Mouse (Mus musculus) gastrocnemius, adult 2 months (tissue): ENCODE measurements at regions not wholly inside any gene's neighbourhood (a gene's known extent, or its start where the extent isn't known, plus 50 kb on each side); places are given as distances from the start of the nearest gene placed in this dataset.
A peak's percentile ranks its signal among the peaks of the same experiment; 100 is the strongest.

Source experiments
- DNase-seq: peaks from one replicate; pipeline ENCODE4 v3.0.0; 2022
- H3K27ac ChIP-seq: fragments of 200-600 bp; 2 replicates; pipeline ENCODE4 v1.8.1; 2022; ENCODE audit warnings: mild to moderate bottlenecking
- H3K4me3 ChIP-seq: fragments of 200-600 bp; 2 replicates; pipeline ENCODE4 v1.8.1; 2022; ENCODE audit warnings: mild to moderate bottlenecking, moderate library complexity
- CTCF ChIP-seq: fragments of 200-600 bp; IDR thresholded peaks from 2 replicates; pipeline ENCODE4 v1.8.1; 2022; ENCODE audit warnings: antibody characterized with exemption, mild to moderate bottlenecking, moderate library complexity
- intact Hi-C: fragments of 180-260 bp; cut with DNase I; formaldehyde crosslinking; loops from one replicate; pipeline ENCODE4 v1.15.1; 2025

GRCm38 (mm10) chr14:101067082-101067481 lies 133.0 kb downstream of the Prr30 start:
- no peak overlapping the region for H3K27ac ChIP-seq
- no peak for TF ChIP-seq CTCF
- intact Hi-C loops: no loop called here
- H3K4me3 ChIP-seq: no peak overlapping the region
- DNase-seq: no peak

GRCm38 (mm10) chr14:101056874-101057273 lies 143.3 kb downstream of the Prr30 start:
- intact Hi-C loops: no loop called here
- Histone ChIP-seq H3K27ac (no peak overlapping the region), H3K4me3 (no peak overlapping the region)
- no peak for DNase-seq
- TF ChIP-seq CTCF: no peak

- Histone ChIP-seq H3K4me3 (no peak overlapping the region), H3K27ac (no peak overlapping the region)
- DNase-seq: no peak
- intact Hi-C loops: no loop called here
- no peak for TF ChIP-seq CTCF
Measured at GRCm38 (mm10) chr14:101055915-101056314, 144.2 kb downstream of the Prr30 start.

- no peak for DNase-seq
- TF ChIP-seq CTCF: no peak
- no peak overlapping the region for H3K4me3 ChIP-seq
- intact Hi-C loops: no loop called here
- H3K27ac ChIP-seq: no peak overlapping the region
Measured at GRCm38 (mm10) chr14:101054786-101055185, 145.3 kb downstream of the Prr30 start.

- no peak for DNase-seq
- no peak overlapping the region for H3K4me3 ChIP-seq
- no peak overlapping the region for H3K27ac ChIP-seq
- intact Hi-C loops: no loop called here
- no peak for TF ChIP-seq CTCF
Measured at GRCm38 (mm10) chr14:101052760-101053159, 147.4 kb downstream of the Prr30 start.

- no peak for DNase-seq
- intact Hi-C loops: no loop called here
- Histone ChIP-seq H3K4me3 (no peak overlapping the region), H3K27ac (no peak overlapping the region)
- TF ChIP-seq CTCF: no peak
Measured at GRCm38 (mm10) chr14:101050212-101050611, 149.9 kb downstream of the Prr30 start.

GRCm38 (mm10) chr14:101049664-101050203 lies 150.4 kb downstream of the Prr30 start:
- intact Hi-C loops: no loop called here
- DNase-seq: no peak
- TF ChIP-seq CTCF: no peak
- H3K27ac ChIP-seq: no peak overlapping the region
- no peak overlapping the region for H3K4me3 ChIP-seq

GRCm38 (mm10) chr14:101043494-101043893 lies 156.6 kb downstream of the Prr30 start:
- H3K4me3 ChIP-seq: no peak overlapping the region
- no peak for TF ChIP-seq CTCF
- intact Hi-C loops: no loop called here

GRCm38 (mm10) chr14:101001070-101001469 lies 199.1 kb downstream of the Prr30 start:
- TF ChIP-seq CTCF: no peak
- Histone ChIP-seq H3K27ac (no peak overlapping the region), H3K4me3 (no peak overlapping the region)
- intact Hi-C loops: no loop called here
- no peak for DNase-seq

More at GRCm38 (mm10) chr14:101043494-101043893, 156.6 kb downstream of the Prr30 start:
- DNase-seq: no peak
- H3K27ac ChIP-seq: no peak overlapping the region

- intact Hi-C loops: no loop called here
- Histone ChIP-seq H3K4me3 (no peak overlapping the region), H3K27ac (no peak overlapping the region)
- DNase-seq: no peak
- TF ChIP-seq CTCF: no peak
Measured at GRCm38 (mm10) chr14:100980754-100981153, 219.4 kb downstream of the Prr30 start.

GRCm38 (mm10) chr14:100978515-100978914 lies 221.6 kb downstream of the Prr30 start:
- no peak for DNase-seq
- Histone ChIP-seq H3K27ac (no peak overlapping the region), H3K4me3 (no peak overlapping the region)
- intact Hi-C loops: no loop called here
- no peak for TF ChIP-seq CTCF

- intact Hi-C loops: no loop called here
- no peak for TF ChIP-seq CTCF
- peak; percentile 35 for DNase-seq
- no peak overlapping the region for H3K4me3 ChIP-seq
- H3K27ac ChIP-seq: no peak overlapping the region
Measured at GRCm38 (mm10) chr14:100970970-100971369, 229.2 kb downstream of the Prr30 start.

- TF ChIP-seq CTCF: peak; percentile 10; the same call in 1 of the 2 replicates
- Histone ChIP-seq H3K27ac (no peak overlapping the region), H3K4me3 (no peak overlapping the region)
- no peak for DNase-seq
- intact Hi-C loops: no loop called here
Measured at GRCm38 (mm10) chr14:100960198-100960597, 239.9 kb downstream of the Prr30 start.

GRCm38 (mm10) chr14:100955806-100956436 lies 244.2 kb downstream of the Prr30 start:
- no peak for DNase-seq
- Histone ChIP-seq H3K27ac (no peak overlapping the region), H3K4me3 (no peak overlapping the region)
- intact Hi-C loops: no loop called here
- no peak for TF ChIP-seq CTCF
